Mouse (Mus musculus): ENCODE results near the gene Rb1. TPM values are rescaled to one million over a fixed set of nuclear protein-coding genes. Genes with fewer than 3 reads are reported as not detected.

The Rb1 gene
- total RNA-seq, 2 experiments from 2014 or later, result 45.8 to 49.0 TPM

GRCm38 (mm10) chr14:73336316-73337080, 10.9 kb upstream of the Rb1 start:
- DNase-seq, result no peak
- intact Hi-C loops (cut with DNase I), result no loop called here

GRCm38 (mm10) chr14:73334926-73335805, 9.5 kb upstream of the Rb1 start:
- intact Hi-C loops (cut with DNase I), result no loop called here
- DNase-seq, result no peak

GRCm38 (mm10) chr14:73333880-73334279, 8.3 kb upstream of the Rb1 start:
- intact Hi-C loops (cut with DNase I), result no loop called here
- DNase-seq, result no peak

GRCm38 (mm10) chr14:73331386-73331785, 5.8 kb upstream of the Rb1 start:
- no peak for DNase-seq
- intact Hi-C loops (cut with DNase I), result no loop called here

GRCm38 (mm10) chr14:73329871-73330270, 4.2 kb upstream of the Rb1 start:
- intact Hi-C loops (cut with DNase I), result no loop called here
- no peak for DNase-seq

GRCm38 (mm10) chr14:73326511-73326910, 889 bp upstream of the Rb1 start:
- intact Hi-C loops (cut with DNase I), result no loop called here
- DNase-seq, result no peak

GRCm38 (mm10) chr14:73324634-73325455, 777 bp downstream of the Rb1 start:
- peak; percentile 49 for DNase-seq
- intact Hi-C loops (cut with DNase I), result no loop called here

GRCm38 (mm10) chr14:73323965-73324364, 1.7 kb downstream of the Rb1 start:
- no peak for DNase-seq
- intact Hi-C loops (cut with DNase I), result no loop called here

GRCm38 (mm10) chr14:73322142-73322541, 3.5 kb downstream of the Rb1 start:
- intact Hi-C loops (cut with DNase I), result no loop called here
- DNase-seq, result no peak

GRCm38 (mm10) chr14:73316933-73317332, 8.7 kb downstream of the Rb1 start:
- no peak for DNase-seq
- intact Hi-C loops (cut with DNase I), result no loop called here

- no peak for DNase-seq
- intact Hi-C loops (cut with DNase I), result no loop called here
Observed at GRCm38 (mm10) chr14:73313864-73314263, 11.8 kb downstream of the Rb1 start.

GRCm38 (mm10) chr14:73313396-73313795, 12.2 kb downstream of the Rb1 start:
- intact Hi-C loops (cut with DNase I), result no loop called here
- DNase-seq, result no peak

- DNase-seq, result no peak
- intact Hi-C loops (cut with DNase I), result no loop called here
Observed at GRCm38 (mm10) chr14:73312909-73313308, 12.7 kb downstream of the Rb1 start.

GRCm38 (mm10) chr14:73307490-73307889, 18.1 kb downstream of the Rb1 start:
- DNase-seq, result no peak
- intact Hi-C loops (cut with DNase I), result no loop called here

GRCm38 (mm10) chr14:73303193-73303592, 22.4 kb downstream of the Rb1 start:
- intact Hi-C loops (cut with DNase I), result loop anchor here (5.0 kb wide), 1 partner anchor 196 kb away; no protein-coding TSS in a partner anchor

GRCm38 (mm10) chr14:73301856-73302255, 23.8 kb downstream of the Rb1 start:
- DNase-seq, result no peak
- intact Hi-C loops (cut with DNase I), result loop anchor here (5.0 kb wide), 1 partner anchor 195 kb away; no protein-coding TSS in a partner anchor

More at GRCm38 (mm10) chr14:73303193-73303592, 22.4 kb downstream of the Rb1 start:
- no peak for DNase-seq

GRCm38 (mm10) chr14:73295512-73295911, 30.1 kb downstream of the Rb1 start:
- DNase-seq, result no peak
- intact Hi-C loops (cut with DNase I), result no loop called here

- intact Hi-C loops (cut with DNase I), result no loop called here
- DNase-seq, result no peak
Observed at GRCm38 (mm10) chr14:73293616-73294015, 32.0 kb downstream of the Rb1 start.

GRCm38 (mm10) chr14:73292434-73292833, 33.2 kb downstream of the Rb1 start:
- no peak for DNase-seq
- intact Hi-C loops (cut with DNase I), result no loop called here

GRCm38 (mm10) chr14:73289915-73290314, 35.7 kb downstream of the Rb1 start:
- no peak for DNase-seq
- intact Hi-C loops (cut with DNase I), result no loop called here

- DNase-seq, result peak; percentile 3
- intact Hi-C loops (cut with DNase I), result loop anchor here (5.0 kb wide), 1 partner anchor 174 kb away; no protein-coding TSS in a partner anchor
Observed at GRCm38 (mm10) chr14:73280996-73281395, 44.6 kb downstream of the Rb1 start.

Measured in left cerebral cortex, postnatal 4 days (tissue).